Mouse (Mus musculus) fibroblast of lung, adult 2 months (primary cell): Measurements from ENCODE around the gene Prrx2.

Experiments
- DNase-seq: peaks from one replicate; pipeline ENCODE4 v3.0.0-alpha.2; 2011; ENCODE audit warnings: low read depth

The Prrx2 gene

GRCm38 (mm10) chr2:30823385-30824153, 11.2 kb upstream of the Prrx2 start:
- peak; percentile 73 for DNase-seq

DNA sequence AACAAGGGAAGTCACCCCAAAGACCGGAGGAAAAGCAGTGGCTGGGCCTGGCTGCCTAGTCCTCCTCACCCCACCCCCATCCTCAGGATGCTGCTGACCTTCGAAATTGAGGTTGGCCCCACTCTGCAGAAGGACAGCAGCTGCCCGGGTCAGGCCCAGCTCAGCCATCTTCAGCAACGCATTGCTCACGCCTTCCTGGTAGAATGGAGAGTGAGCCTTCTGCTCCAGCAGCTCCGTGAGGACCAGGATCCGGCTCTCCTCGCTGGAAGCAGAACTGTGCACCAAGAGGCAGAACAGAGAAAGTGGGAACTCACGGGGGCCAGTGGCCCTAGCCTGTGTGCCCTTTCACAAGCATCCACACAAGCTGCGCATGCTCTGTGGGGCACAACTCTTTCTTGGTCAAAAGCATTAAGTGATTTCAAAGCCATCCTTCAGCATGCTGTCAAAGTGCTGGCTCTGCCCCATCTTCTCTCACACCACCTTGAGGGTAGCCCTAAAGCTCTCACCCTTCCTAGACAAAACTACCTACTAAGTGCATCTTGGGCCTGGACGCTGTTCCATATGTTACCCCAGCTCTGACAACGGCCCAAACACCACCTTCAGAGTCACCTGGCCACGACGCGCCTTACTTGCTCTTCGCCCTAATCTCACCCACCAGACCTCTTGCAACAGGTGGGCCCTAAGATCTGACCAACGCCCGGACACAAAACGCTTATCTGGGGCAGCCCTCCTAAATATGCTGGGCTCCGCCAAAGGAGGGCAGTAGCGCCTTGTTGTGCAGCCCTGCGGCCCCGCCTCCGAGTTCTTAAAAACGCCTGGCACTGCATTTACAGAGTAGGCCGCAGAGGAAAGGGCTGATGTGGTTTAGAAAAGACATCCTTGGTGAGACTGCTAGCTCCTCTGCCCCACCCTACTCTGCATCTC, 7.7 kb upstream of the Prrx2 start:
- no peak for DNase-seq

DNA sequence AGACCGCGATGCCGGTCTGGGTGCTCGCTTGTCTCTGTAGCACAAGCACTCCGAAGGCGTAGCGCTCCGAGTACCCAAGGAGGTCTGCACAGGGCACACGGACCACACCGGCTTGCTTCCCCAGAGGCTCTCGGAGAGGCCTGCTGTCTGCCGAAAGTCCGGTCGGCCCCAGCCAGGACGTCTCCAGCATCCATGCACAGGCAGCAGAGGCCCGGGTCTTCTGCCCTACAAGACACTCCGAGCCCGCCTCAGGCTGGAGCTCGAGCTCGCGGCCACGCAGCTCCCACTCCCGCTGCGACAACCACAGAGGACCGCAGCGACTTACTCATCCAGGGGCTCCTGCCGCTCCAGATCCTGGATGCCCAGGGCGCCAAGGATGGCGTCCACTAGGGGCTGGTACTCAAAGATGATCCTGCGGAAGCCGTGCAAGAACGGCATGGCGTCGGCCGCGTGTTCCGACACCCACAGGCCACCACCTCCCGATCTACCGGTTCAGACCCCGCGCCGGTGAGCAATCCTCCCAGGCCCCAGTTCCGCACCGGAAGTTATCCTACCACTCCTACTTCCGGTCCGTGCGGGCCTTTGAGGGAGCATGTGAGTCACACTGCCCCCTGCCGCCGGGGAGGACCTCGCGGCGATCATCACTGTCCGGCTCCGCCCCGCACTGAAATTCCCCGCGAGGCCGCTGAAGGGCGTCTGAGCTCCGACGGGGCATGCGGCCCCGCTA, 6.9 kb upstream of the Prrx2 start:
- peak; percentile 75 for DNase-seq

GRCm38 (mm10) chr2:30829315-30829714, 5.5 kb upstream of the Prrx2 start:
- DNase-seq: no peak

DNA sequence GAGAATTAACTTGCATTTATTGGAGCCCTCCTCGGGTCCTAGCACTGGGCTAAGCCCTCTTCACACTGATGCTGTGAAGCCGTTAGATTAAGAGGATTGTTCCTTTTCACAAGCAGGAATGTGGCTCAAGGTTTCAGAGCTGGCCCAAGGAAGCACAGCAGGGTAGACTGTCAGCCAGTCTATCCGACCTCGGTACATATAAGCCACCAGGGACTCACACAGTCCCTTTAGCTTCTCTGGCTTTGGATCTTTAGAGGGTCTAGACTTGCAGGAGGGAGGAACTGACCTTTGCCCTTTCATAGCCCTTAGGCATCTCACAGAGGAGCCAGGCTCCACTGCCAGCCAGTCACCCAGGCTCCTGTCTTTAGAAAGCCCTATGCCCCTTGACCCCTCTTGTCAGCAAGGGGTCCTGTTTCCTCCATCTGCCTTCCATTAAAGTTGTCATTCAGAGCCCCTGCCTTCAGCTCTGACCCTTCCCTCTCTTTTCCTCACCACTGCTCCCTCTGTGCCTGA, 4.4 kb upstream of the Prrx2 start, which contains the start of gene Asb6:
TSS of gene Asb6 (minus strand) at position 51 of the 513 bp plus-strand sequence.
- no peak for DNase-seq

GRCm38 (mm10) chr2:30833644-30834043, 1.1 kb upstream of the Prrx2 start:
- no peak for DNase-seq

GRCm38 (mm10) chr2:30836238-30836990, 1.6 kb downstream of the Prrx2 start:
- no peak for DNase-seq

GRCm38 (mm10) chr2:30842615-30843014, 7.8 kb downstream of the Prrx2 start:
- DNase-seq: no peak

DNA sequence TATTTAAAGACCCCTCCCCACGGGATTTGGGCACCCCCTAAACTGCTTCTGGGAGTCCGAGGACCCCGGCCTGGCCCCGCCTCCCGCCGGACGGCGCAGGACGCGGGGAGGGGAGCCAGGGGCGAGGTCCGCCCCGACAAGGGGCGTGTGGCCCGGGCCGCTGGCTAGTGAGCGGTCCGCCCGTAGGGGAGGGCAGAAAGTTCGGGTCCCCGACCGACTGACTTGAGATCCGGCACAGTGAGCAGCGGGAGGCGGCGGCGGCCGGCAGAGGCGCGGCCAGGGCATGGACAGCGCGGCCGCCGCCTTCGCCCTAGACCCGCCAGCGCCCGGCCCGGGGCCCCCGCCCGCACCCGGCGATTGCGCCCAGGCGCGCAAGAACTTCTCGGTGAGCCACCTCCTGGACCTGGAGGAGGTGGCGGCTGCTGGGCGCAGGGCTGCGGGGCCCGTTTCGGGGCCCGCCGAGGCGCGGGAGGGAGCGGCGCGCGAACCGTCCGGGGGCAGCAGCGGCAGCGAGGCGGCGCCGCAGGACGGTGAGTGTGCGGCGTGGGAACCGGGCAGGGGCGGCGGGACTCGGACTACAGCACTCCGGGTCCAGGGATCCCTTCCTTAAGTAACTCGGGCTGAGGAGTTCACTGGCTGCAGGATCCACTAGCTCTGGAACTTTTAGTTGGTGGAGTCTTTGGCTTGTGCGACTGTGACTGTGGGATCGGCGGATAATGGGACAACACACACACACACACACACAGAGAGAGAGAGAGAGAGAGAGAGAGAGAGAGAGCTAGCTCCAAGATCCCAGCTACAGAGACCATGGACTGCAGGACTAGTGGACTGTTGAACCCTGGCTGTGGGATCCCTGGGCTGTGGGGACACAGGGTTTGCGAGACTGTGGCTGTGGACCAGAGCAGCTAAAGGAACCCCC, 10.6 kb downstream of the Prrx2 start:
- DNase-seq: no peak

GRCm38 (mm10) chr2:30846236-30846635, 11.5 kb downstream of the Prrx2 start:
- DNase-seq: no peak

DNA sequence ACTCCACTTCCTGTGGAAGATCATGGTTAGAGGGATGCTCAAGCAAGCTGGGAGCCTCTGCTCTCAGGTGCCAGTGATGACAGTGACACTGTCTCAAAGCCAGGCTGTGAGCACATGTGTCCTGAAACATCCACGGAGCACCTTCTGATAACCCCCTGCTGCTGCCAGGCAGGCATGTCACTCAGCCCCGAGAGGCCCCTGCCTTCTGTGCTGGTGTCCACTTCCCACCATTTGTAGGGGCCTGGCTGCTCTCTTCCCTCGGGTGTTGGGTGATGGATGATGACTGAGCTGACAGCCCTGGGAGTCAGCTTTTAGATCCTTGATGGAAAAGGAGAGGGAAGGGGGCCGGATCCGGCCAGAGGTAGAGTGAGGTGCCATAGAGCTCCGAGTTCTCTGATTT, 12.0 kb downstream of the Prrx2 start:
- no peak for DNase-seq

- peak; percentile 94 for DNase-seq
Observed at GRCm38 (mm10) chr2:30848184-30848583, 13.4 kb downstream of the Prrx2 start.

GRCm38 (mm10) chr2:30850581-30850980, 15.8 kb downstream of the Prrx2 start:
- no peak for DNase-seq

DNA sequence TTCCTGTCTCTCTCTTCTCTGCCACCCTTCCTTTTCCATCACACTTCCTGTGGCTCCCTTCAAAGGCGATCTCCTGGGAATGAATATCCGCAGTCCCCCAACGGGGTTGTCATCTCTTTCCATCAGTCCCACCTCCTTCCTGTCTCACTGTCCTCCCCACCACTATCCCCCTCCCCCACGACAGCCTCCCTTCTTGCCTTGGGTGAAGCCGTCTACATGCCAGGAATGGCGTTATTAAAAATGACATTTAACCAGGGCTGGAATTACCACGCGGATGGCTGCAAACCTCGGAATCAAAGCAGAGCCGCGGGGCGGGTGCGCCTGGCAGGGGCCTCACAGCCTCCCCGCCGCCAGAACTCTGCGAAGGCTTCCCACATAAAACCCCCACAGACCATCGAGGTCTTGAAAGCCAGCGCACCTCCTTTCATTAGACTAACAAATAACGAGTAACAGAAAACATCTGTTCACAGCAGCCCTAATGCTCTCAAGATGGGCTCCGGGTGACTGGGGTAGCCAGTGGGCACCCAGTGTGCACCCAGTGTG, 18.1 kb downstream of the Prrx2 start:
- no peak for DNase-seq

DNA sequence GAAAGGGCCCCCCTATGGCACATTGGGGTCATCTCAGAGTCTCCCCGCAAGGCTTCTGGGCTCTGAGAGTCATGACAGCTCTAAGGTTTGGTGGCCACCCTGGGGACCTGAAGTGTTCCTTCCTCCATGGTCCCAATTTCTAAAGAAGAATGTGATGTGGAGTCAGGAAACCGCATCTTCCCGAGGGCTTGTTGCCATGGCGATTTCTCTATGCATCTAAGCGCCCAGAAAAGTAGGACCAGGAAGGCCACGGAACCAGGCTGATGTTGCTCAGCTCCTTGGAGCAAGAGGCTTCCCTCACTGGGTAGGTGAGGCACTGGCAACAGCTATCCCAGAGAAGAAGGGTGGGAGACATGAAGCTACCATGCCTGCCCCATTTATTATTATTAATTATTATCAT, 22.3 kb downstream of the Prrx2 start:
- DNase-seq: no peak

DNA sequence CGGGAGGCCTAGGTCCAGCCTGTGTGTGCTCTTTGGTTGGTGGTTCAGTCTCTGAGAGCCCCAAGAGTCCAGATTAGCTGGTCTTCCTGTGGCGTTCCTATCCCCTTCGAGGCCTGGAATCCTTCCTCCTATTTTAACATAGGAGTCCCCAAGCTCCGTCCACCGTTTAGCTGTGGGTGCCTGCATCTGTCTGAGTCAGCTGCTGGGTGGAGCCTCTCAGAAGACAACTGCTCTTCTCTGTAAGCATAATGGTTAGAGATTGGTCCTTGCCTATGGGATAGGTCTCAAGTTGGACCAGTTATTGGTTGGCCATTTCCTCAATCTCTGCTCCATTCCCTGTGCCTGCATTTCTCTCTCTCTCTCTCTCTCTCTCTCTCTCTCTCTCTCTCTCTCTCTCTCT, 25.0 kb downstream of the Prrx2 start:
- DNase-seq: no peak

DNA sequence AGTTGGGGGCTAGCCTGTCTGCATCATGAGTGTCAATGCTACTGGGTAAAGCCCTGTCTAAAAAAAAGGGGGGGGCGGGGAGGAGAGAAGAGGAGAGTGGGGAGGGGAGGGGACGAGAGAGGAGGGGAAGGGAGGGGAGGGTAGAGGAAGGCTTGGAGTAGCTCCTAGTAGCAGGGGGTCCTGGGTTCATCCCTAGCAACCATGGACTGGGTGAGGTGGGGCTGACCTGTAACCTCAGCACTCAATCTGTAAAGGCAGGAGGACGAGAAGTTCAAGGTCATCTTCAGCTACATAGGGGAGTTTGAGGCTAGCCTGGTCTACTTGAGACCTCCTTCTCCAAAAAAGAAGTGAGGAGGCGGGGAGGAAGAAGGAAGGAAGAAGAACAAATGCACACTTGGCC, 27.3 kb downstream of the Prrx2 start:
- DNase-seq: no peak

- DNase-seq: no peak
Observed at GRCm38 (mm10) chr2:30863574-30863973, 28.8 kb downstream of the Prrx2 start.

GRCm38 (mm10) chr2:30864968-30865381, 30.2 kb downstream of the Prrx2 start:
- DNase-seq: peak; percentile 76

GRCm38 (mm10) chr2:30865426-30865825, 30.7 kb downstream of the Prrx2 start:
- DNase-seq: no peak
